Mouse (Mus musculus) ovary, postnatal 36 days (tissue): ENCODE results near the gene Rpl36.

Experiments
- DNase-seq: peaks from one replicate; pipeline ENCODE4 v3.0.0; 2022; ENCODE audit warnings: low spot score, mixed read lengths

Rpl36 gene

GRCm38 (mm10) chr17:56613236-56613844 lies at the start of gene Rpl36:
Gene Rpl36, plus strand, starts transcription at chr17:56613416.
- peak; percentile 95 for DNase-seq

- no peak for DNase-seq
Measured at GRCm38 (mm10) chr17:56566293-56566692, 46.9 kb upstream of the Rpl36 start.

DNA sequence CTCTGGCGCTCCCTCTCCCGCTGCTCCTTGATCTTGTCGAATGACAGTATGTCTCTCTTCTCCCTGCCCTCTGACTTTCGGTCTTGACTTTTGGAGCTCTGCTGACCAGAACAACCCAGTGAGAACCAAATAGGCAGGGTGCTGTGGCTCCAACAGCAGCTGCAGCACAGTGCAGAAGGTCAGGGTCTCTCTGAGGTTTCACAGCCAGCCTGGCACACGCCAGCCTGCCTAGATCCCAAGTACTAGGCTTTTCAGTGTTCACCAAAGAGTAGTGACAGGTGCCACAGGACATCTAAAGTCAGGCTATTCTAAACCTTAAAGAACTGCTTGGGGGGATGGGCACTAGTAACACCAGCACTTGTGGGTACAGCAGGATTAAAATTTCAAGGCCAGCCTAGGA lies 46.3 kb upstream of the Rpl36 start:
- DNase-seq = no peak

- no peak for DNase-seq
Measured at GRCm38 (mm10) chr17:56567370-56567769, 45.8 kb upstream of the Rpl36 start.

DNA sequence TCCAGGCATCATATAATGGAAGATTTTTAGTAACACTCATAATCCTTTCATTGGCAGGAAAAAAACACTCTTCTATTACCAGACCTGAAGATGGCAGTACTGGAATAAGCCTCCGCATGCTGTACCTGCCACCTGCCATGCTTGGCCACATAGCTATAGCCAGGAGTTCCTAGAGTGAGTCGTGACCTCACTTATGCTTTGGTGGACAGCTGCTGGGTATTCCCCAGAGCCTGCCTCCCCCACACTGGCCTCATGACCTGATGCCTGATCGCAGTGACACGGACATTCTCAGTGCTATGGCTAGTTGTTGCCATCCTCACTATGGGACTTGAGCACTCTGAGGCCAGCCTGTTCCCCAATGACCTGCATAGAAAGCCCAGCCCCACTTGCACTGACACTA lies 42.9 kb upstream of the Rpl36 start:
- no peak for DNase-seq

- DNase-seq = no peak
Measured at GRCm38 (mm10) chr17:56572154-56572553, 41.1 kb upstream of the Rpl36 start.

DNA sequence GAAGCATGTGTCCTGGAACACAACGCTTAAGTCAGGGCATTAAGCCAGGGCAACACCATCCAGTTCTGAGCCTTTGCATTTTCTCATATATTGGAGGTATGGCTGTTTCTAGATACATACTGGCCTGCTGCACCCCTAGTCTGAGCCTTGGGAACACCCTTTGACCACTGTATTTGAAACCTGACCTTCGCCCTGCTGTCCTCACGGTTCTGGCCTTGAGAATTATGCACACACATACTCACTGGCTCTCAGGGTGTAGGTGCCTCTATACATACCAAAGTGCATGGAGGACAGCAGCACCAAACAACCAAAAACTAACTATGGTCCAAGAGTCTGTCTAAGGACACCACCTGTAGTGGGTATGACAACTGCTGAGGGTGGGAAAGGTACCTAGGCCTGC lies 40.3 kb upstream of the Rpl36 start:
- DNase-seq = no peak

DNA sequence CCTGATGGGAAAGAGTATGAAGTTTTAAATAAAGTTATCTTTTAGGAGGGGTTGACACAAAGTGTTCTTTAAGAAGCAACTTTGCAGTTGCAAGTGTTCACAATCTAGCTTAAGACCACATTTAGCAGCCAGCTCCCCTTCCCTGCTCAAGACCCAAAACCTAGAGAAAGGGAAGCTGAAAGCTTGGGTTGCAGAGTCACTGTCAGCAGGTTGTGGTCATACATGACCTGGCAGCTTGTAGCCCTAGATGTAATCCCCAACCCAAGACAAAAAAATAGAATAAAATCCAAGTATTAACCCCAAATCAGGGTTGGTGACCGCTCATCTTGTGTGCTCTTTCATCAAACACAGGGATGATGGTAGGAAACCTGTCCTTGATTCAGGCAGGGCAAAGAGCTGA lies 30.1 kb upstream of the Rpl36 start:
- DNase-seq = no peak

GRCm38 (mm10) chr17:56583611-56584256 lies 29.5 kb upstream of the Rpl36 start:
- peak; percentile 43 for DNase-seq

DNA sequence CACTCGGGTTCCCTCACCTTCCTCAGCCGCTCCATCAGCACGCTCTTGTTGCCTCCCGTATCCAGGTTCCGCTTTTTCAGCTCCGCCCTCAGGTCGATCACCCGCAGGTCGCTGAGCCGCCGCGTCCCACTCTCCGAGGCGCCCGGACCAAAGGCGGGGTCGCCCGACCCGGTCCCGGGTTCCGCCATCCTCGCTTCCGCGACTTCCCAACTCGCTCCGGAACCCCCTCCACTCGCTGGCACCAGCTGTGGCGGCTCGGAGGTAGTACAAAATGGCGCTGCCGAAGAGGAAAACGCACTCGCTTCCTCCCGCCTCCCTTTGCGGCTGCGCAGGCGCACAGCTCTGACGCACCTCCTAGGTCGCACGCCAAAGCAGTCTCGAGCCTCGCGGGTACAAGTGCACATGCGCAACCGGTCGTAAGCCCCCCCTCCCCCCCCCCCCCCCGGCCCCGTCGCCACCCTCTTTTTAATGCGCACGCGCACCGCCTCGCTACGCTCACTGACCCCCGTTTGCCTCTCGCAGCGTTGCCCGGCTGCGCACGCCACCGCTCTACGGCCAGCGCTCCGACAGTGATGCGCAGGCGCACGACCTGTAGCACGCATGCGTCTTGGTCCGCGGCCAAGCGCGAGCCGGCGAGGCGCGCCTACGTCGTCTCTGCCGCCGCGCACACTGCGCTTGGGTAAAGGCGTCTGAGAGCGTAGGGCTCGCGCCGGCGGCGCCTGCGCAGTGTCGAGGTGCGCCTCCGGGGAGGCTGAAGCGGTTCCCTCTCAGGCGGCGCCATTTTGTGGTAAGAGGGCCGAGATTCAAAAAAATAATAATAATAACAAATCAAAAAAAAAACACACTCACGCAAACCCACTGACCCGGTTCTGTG lies 28.7 kb upstream of the Rpl36 start, which contains the start of the genes Safb2 and Safb:
TSS of gene Safb2 (minus strand) at position 329 of the 874 bp plus-strand sequence.
TSS of gene Safb (plus strand) at position 569 of the 874 bp plus-strand sequence.
- peak; percentile 100 for DNase-seq

GRCm38 (mm10) chr17:56585171-56585821 lies 27.9 kb upstream of the Rpl36 start:
- peak; percentile 65 for DNase-seq

GRCm38 (mm10) chr17:56587773-56588172 lies 25.4 kb upstream of the Rpl36 start:
- no peak for DNase-seq

- DNase-seq = no peak
Measured at GRCm38 (mm10) chr17:56588921-56589320, 24.3 kb upstream of the Rpl36 start.

DNA sequence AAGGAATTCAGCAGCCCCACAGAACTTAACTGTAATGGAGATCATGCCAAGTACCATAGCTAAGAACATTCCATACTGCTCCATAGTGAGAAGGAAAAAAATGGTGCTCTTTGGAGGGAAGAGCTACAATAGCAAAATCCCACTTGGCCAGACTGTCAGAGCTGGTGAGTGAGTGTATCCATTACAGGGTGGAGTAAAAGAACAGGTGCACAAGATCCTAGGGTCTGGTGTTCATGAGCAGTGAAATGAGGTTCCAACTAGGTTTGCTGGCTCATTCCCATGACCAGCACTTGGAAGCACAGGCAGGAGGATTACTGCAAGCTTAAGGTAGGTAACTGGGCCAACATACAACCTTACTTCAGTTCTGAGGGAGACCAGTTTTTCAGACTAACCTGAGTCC lies 20.7 kb upstream of the Rpl36 start:
- no peak for DNase-seq

DNA sequence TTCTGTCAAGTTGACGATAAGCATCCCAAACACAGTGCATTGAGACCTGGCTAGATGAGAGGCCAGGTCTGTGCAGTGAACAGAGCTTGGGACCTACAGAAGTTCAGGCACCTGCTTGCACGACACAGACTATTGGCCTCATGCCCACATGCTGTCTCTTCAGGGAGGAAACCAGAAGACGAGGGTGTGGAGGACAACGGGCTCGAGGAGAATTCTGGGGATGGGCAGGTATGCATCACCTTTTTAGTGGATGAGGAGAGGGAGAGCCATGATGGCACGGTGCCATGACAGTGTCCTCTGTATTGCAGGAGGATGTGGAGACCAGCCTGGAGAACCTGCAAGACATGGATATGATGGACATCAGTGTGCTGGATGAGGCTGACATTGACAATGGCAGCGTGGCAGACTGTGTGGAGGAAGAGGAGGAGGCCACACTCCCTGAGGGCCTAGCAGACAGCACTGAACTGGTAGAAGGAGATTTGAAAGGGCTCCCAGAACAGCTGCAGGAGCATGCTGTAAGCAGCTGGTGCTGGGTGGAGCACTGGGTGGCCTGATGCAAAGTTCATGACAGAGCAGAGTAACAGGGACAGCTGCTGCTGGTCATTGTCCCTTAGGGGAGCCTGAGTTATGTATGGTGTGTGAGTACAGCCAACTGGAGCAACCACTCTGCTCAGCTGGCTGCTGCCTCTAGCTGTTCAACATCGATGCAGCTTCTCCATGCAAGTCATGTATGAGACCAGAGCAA lies 19.5 kb upstream of the Rpl36 start:
- DNase-seq = no peak

DNA sequence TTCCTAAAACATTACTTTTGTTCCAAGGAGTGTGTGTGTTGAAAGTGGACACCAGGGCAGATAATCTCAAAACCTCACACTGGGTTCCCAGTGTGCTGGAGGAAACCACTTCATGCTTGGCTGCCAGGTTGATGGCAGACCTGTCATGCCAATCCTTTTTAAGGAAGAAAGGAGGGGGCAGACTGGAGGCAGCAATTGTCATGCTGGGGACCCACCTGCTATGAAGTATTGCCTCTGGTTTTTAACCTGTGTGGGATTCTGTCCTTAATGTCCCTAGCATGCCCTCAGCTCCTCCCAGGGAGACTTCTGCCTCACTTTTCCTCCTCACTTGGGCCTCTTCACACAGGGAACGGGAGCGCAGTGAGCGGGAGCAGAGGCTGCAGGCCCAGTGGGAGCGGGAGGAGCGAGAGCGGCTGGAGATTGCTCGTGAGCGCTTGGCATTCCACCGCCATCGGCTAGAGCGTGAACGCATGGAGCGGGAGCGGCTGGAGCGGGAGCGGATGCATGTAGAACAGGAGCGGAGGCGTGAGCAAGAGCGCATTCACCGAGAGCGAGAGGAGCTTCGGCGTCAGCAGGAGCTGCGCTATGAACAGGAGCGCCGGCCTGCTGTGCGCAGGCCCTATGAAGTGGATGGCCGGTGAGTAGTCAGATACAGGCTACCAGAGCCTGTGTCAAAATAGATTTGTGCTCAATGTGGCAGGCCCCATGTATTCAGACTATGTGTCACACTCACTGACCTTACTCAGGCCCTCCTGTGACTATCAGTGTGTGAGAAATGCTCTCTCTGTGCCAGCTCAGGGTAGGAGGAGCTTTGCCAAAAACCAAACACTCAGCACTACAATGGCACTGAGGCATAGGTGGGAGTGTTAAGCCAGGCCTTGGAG lies 9.8 kb upstream of the Rpl36 start:
- DNase-seq = no peak

DNA sequence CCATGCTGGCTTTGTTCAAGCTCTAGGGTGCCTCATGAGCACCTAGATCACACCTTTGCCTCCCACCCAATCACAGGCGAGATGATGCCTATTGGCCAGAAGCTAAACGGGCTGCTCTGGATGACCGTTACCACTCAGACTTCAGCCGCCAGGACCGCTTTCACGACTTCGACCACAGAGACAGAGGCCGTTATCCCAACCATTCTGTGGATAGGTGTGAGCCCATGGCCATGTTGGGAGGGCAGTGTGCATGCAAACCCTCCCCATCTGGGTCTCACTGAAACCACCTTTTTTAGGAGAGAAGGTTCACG lies 9.2 kb upstream of the Rpl36 start:
- DNase-seq = no peak

DNA sequence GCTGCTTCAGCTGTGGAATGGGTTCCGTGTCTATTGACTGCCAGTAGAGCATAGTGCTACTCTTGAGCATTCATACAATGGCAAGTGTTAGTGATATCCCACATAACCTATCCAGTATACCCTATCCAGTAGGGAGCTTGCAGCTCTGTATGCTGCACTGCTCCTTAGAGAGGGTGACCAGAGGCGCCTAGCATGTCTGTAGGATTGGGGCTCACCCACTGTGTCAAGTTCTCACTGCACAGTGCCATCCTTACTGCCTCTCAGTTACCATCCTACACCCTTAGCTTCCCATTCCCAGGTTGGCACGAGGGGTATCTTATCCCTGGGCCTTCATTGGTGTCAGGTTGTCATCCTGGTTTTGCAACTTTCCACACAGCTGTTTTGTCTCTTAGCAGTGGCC lies 8.8 kb upstream of the Rpl36 start:
- no peak for DNase-seq

- DNase-seq = no peak
Measured at GRCm38 (mm10) chr17:56605431-56605830, 7.8 kb upstream of the Rpl36 start.

DNA sequence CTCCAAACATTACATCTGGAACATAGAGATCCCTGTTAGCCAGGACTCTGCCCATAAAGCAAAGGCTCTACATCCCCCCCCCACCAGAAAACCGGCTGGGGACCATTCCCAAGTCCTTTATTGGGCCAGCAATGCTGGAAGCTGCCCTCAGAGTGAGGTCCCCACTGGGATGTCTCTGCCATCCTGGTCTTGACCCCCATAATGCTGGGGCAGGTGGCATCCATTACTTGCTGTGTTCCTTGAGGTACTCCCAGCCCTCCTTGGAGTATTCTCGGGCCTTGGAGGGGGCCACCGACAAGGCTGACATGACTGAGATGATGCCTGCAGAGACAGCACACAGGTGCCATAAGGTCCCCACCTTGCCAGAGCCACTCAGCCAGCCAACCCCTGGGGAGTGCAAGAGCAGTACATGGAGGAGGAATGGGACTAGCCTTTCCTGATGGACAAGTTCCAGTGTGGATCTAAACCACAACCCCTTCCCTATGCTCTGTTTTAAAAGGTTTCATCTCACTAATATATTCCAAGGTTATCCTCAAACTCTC lies 5.6 kb upstream of the Rpl36 start:
- DNase-seq = no peak

DNA sequence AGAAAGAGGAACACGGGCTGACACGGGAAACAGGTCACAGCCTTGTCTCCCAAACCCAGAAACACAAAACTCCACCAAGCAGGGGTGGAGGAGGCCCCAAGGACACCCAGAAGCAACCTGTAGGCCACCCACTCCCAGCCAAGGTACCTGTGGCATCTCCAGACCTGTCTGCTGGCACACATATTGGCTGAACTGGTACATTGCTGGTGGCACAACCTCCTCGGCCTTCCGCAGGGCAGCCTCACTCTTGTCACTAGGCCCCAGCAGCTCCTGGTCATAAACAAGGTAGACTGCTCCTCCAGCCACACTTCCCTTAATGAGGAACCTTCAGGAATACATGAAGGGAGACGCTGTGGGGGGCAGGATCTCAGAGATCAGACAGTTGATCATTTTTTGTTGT lies 4.5 kb upstream of the Rpl36 start:
- DNase-seq = no peak
